Comparison of ENCODE assay signal across 8 mouse cellular contexts in genomic region chr6:67138302-67139011, GRCm38 (mm10).
DNase-seq lines count a peak whose midpoint lies in the region; ATAC-seq and TF ChIP-seq lines count a peak whose summit lies in the region.

No protein-coding gene starts in this region.

- no peaks in the 10 kb centered on the region for H3K79me3 ChIP-seq in C2C12 (ENCODE audit: low read depth)

- H3ac ChIP-seq in C2C12 (ENCODE audit: control insufficient read depth, insufficient read length, low read depth), result no peak overlapping the region

- no peaks in the 10 kb centered on the region for H3K36me3 ChIP-seq in C2C12 (ENCODE audit: control insufficient read depth, insufficient read depth)

- no peak overlapping the region for H3K4me3 ChIP-seq in C2C12 (ENCODE audit: insufficient read depth, poor library complexity, severe bottlenecking)

- no peak for TF ChIP-seq CTCF in C2C12 (IDR thresholded peaks at IDR 0.05; ENCODE audit: control insufficient read depth, insufficient read depth, insufficient read length)

- DNase-seq in cerebellum, postnatal 36 days, result no peak
- DNase-seq in cerebellum, postnatal 10 days, result peak; percentile 66
- peak; percentile 72 to 91 for DNase-seq in kidney, postnatal 25 days
- DNase-seq in B cell, adult 2 months, result no peak
- no peak for DNase-seq in left cerebral cortex, postnatal 10 days (ENCODE audit: extremely low spot score in 1 of 2, low spot score in 2 of 2)

- no peaks in the 10 kb centered on the region for H3K27me3 ChIP-seq in C2C12 (ENCODE audit: control insufficient read depth, insufficient read depth, insufficient read length)

- H3K79me2 ChIP-seq in C2C12 (ENCODE audit: control insufficient read depth, insufficient read depth), result no peaks in the 10 kb centered on the region

- peak; percentile 38 for ATAC-seq in cerebellum, adult (ENCODE audit: insufficient number of reproducible peaks, low FRiP score, low TSS enrichment)
- no peak for ATAC-seq in erythroid progenitor cell, adult 5-6 weeks (replicated peaks; ENCODE audit: low FRiP score, poor library complexity, severe bottlenecking)

- intact Hi-C loops in left cerebral cortex, postnatal 10 days (cut with DNase I), result loop anchor here (5.0 kb wide), 1 partner anchor 101 kb away; the partner anchor contains the start of gene Gadd45a

TF ChIP-seq in C2C12, 6 proteins besides CTCF, POLR2A, EP300 and RAD21:
- TF ChIP-seq FOSL1 (IDR thresholded peaks at IDR 0.05; ENCODE audit: insufficient read depth, low read length, poor library complexity, severe bottlenecking) (no peak), MYOG (IDR thresholded peaks at IDR 0.05; ENCODE audit: control insufficient read depth, extremely low read depth, insufficient read length) (no peak), MYOD1 (IDR thresholded peaks at IDR 0.05; ENCODE audit: control insufficient read depth, insufficient read length, low read depth) (peak; percentile 78)

Comparison
In these comparisons a context has a peak if more than half of its experiments do, and no peak if none do; other contexts are left out.
1. DNase-seq: peak in cerebellum, postnatal 10 days (2 of 2) and kidney, postnatal 25 days (2 of 2); none in cerebellum, postnatal 36 days (0 of 2), B cell, adult 2 months (0 of 2) and left cerebral cortex, postnatal 10 days (0 of 2).